8 mouse cellular contexts compared by ENCODE assay signal in the genomic region with DNA sequence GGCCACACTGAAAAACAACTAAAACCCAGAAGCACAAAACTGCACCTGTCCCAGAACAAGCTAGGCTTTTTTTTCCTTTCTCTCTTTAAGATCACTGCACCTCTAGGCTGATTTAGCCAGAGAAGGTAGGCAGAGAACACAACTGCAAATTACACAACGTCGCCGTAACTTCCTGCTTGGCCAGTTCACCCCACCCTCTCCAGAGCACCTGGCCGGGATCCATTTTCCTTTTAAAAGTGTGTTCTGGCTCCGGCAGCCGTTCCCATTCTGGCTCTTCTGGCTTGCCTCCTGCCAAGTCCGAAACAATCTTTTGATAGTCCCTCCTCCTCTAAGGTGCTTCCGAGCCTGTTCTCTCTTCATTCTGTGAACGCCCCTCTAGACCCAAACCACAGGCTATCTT. TPM values are rescaled to one million over a fixed set of nuclear protein-coding genes. Genes with fewer than 3 reads are reported as not detected.
DNase-seq lines count a peak whose midpoint lies in the region; ATAC-seq and TF ChIP-seq lines count a peak whose summit lies in the region.

No protein-coding gene starts in this region.

- no peak overlapping the region for H3K9ac ChIP-seq in liver, adult 2 months (ENCODE audit: low read depth, low read length)
- no peak overlapping the region for H3K9ac ChIP-seq in liver, embryonic 11.5 days (ENCODE audit: low read depth, low read length)
- H3K9ac ChIP-seq in midbrain, embryonic 13.5 days (replicated peaks), result no peak overlapping the region

- no peak overlapping the region; the same call in 1 of the 2 replicates for H3K4me3 ChIP-seq in liver, adult 2 months (ENCODE audit: insufficient read depth, low read depth, low read length)
- no peak overlapping the region for H3K4me3 ChIP-seq in liver, embryonic 11.5 days (ENCODE audit: low read depth, low read length)
- no peak overlapping the region for H3K4me3 ChIP-seq in heart, embryonic 10.5 days
- H3K4me3 ChIP-seq in small intestine, adult 2 months (ENCODE audit: low read depth, low read length), result peak overlapping the region; percentile 27
- H3K4me3 ChIP-seq in midbrain, embryonic 13.5 days (replicated peaks), result no peak overlapping the region

- peak; percentile 91 for DNase-seq in liver, adult 2 months (ENCODE audit: extremely low read depth, low read depth, low spot score)
- no peak for DNase-seq in liver, embryonic 11.5 days (ENCODE audit: low spot score)
- no peak for DNase-seq in heart, embryonic 10.5 days (ENCODE audit: low spot score)
- DNase-seq in kidney, postnatal 10 days, result peak; percentile 55
- no peak for DNase-seq in MN1 (ENCODE audit: low spot score)
- DNase-seq in embryo, embryonic 9.5 days (ENCODE audit: extremely low spot score), result no peak

- no peak overlapping the region for H3K4me2 ChIP-seq in liver, embryonic 11.5 days
- no peak overlapping the region for H3K4me2 ChIP-seq in midbrain, embryonic 13.5 days (replicated peaks)

- H3K27ac ChIP-seq in liver, adult 2 months (replicated peaks; ENCODE audit: insufficient read depth, low read depth, low read length), result peak overlapping the region; percentile 46; the same call in 1 of the 2 replicates
- no peak overlapping the region for H3K27ac ChIP-seq in liver, embryonic 11.5 days (ENCODE audit: low read depth, low read length)
- H3K27ac ChIP-seq in heart, embryonic 10.5 days, result peak overlapping the region; percentile 37; the same call in 1 of the 2 replicates
- peak overlapping the region; percentile 44 for H3K27ac ChIP-seq in small intestine, adult 2 months (ENCODE audit: insufficient read depth, low read depth, low read length)
- no peak overlapping the region for H3K27ac ChIP-seq in midbrain, embryonic 13.5 days

- WGBS in liver, adult 2 months, result 18% methylated on average over 9 of the region's 9 CpGs
- 84% methylated on average over 9 of the region's 9 CpGs for WGBS in liver, embryonic 11.5 days
- WGBS in heart, embryonic 10.5 days, result 80% methylated on average over 9 of the region's 9 CpGs
- 11% methylated on average over 9 of the region's 9 CpGs for WGBS in small intestine, adult 2 months
- WGBS in midbrain, embryonic 13.5 days, result 87% methylated on average over 9 of the region's 9 CpGs

- peaks cover 30% of the 10 kb centered on the region; the same call in 1 of the 2 replicates for H3K79me2 ChIP-seq in liver, adult 2 months (ENCODE audit: control insufficient read depth, insufficient read depth, low read length)

- ATAC-seq in liver, embryonic 11.5 days (replicated peaks; ENCODE audit: low FRiP score), result no peak
- no peak for ATAC-seq in midbrain, embryonic 13.5 days

- no peak for TF ChIP-seq POLR2A in liver, adult 2 months (IDR thresholded peaks at IDR 0.05; ENCODE audit: extremely low read depth, insufficient read depth, low read length)
- TF ChIP-seq POLR2A in small intestine, adult 2 months (IDR thresholded peaks at IDR 0.05; ENCODE audit: low read depth, low read length), result no peak

- no peak for TF ChIP-seq CTCF in liver, adult 2 months (IDR thresholded peaks at IDR 0.05; ENCODE audit: low read depth, low read length)
- no peak for TF ChIP-seq CTCF in small intestine, adult 2 months (IDR thresholded peaks at IDR 0.05; ENCODE audit: extremely low read depth, insufficient read length, insufficient replicate concordance, low read depth, low read length)

- H3K4me1 ChIP-seq in liver, adult 2 months (ENCODE audit: control insufficient read depth, insufficient read depth, low read length), result peaks cover 6% of the 10 kb centered on the region
- H3K4me1 ChIP-seq in liver, embryonic 11.5 days (replicated peaks; ENCODE audit: control insufficient read depth, insufficient read depth, low read length), result peaks cover 12% of the 10 kb centered on the region
- H3K4me1 ChIP-seq in heart, embryonic 10.5 days, result peaks cover 69% of the 10 kb centered on the region
- H3K4me1 ChIP-seq in small intestine, adult 2 months (ENCODE audit: control insufficient read depth, insufficient read depth, insufficient read length, low read length), result peaks cover 15% of the 10 kb centered on the region
- peaks cover 5% of the 10 kb centered on the region; the same call in 1 of the 2 replicates for H3K4me1 ChIP-seq in midbrain, embryonic 13.5 days (replicated peaks)

- H3K36me3 ChIP-seq in liver, adult 2 months (ENCODE audit: control insufficient read depth, insufficient read depth, low read length), result no peaks in the 10 kb centered on the region
- H3K36me3 ChIP-seq in liver, embryonic 11.5 days (ENCODE audit: control insufficient read depth, insufficient read depth, low read length), result no peaks in the 10 kb centered on the region
- peaks cover 3% of the 10 kb centered on the region; the same call in 1 of the 2 replicates for H3K36me3 ChIP-seq in heart, embryonic 10.5 days
- no peaks in the 10 kb centered on the region for H3K36me3 ChIP-seq in small intestine, adult 2 months (ENCODE audit: control insufficient read depth, insufficient read depth, low read length)
- H3K36me3 ChIP-seq in midbrain, embryonic 13.5 days, result no peaks in the 10 kb centered on the region

- no peaks in the 10 kb centered on the region for H3K9me3 ChIP-seq in liver, embryonic 11.5 days (ENCODE audit: control insufficient read depth, low read length)
- H3K9me3 ChIP-seq in heart, embryonic 10.5 days, result no peaks in the 10 kb centered on the region
- no peaks in the 10 kb centered on the region for H3K9me3 ChIP-seq in midbrain, embryonic 13.5 days

- H3K27me3 ChIP-seq in liver, adult 2 months (ENCODE audit: control insufficient read depth, insufficient read depth, low read length), result no peaks in the 10 kb centered on the region
- H3K27me3 ChIP-seq in liver, embryonic 11.5 days (replicated peaks; ENCODE audit: control insufficient read depth, insufficient read depth, low read length), result no peaks in the 10 kb centered on the region
- H3K27me3 ChIP-seq in heart, embryonic 10.5 days (ENCODE audit: insufficient read depth, poor library complexity, severe bottlenecking), result no peaks in the 10 kb centered on the region
- H3K27me3 ChIP-seq in small intestine, adult 2 months (ENCODE audit: control insufficient read depth, insufficient read depth, low read length), result no peaks in the 10 kb centered on the region
- H3K27me3 ChIP-seq in midbrain, embryonic 13.5 days, result no peaks in the 10 kb centered on the region

RNA-seq across cellular contexts. Expression of a gene that starts 32.4 kb away (rescaled TPM):
- total RNA-seq in liver, adult 2 months (2014; rRNA removed), result 5.1 and 7.9 TPM in 2 replicates
- polyA plus RNA-seq in liver, adult 2 months (2012; rRNA removed), result 5.0 and 5.8 TPM in 2 replicates
- 19.5 and 20.6 TPM in 2 replicates for polyA plus RNA-seq in liver, embryonic 11.5 days (2014; fragmentation: Nextera tagmentation; extraction: Ambion mirVana)
- 24.8 and 37.6 TPM in 2 replicates for polyA plus RNA-seq in heart, embryonic 10.5 days (2016; fragmentation: Nextera tagmentation; extraction: Ambion mirVana)
- polyA plus RNA-seq in small intestine, adult 2 months (2012; rRNA removed), result 6.1 and 13.6 TPM in 2 replicates
- polyA plus RNA-seq in midbrain, embryonic 13.5 days (2015; fragmentation: Nextera tagmentation; extraction: Ambion mirVana), result 6.8 and 8.7 TPM in 2 replicates

Comparison
In these comparisons a context has a peak if more than half of its experiments do, and no peak if none do; other contexts are left out.
1. DNase-seq: peak in liver, adult 2 months (single experiment) and kidney, postnatal 10 days (single experiment); none in liver, embryonic 11.5 days (single experiment), heart, embryonic 10.5 days (single experiment), MN1 (single experiment) and embryo, embryonic 9.5 days (single experiment).
2. H3K27ac ChIP-seq: peak in liver, adult 2 months (single experiment), heart, embryonic 10.5 days (single experiment) and small intestine, adult 2 months (single experiment); none in liver, embryonic 11.5 days (single experiment) and midbrain, embryonic 13.5 days (single experiment).